In genomic region chr11:119285791-119286527, GRCm38 (mm10) we compare ENCODE assay signal across 11 mouse cellular contexts. TPM values are rescaled to one million over a fixed set of nuclear protein-coding genes. Genes with fewer than 3 reads are reported as not detected.
DNase-seq lines count a peak whose midpoint lies in the region; ATAC-seq and TF ChIP-seq lines count a peak whose summit lies in the region.
"Had no signal": no experiment of that assay in that cellular context is flagged by ENCODE, and none has a peak within 500 bp of the region (broad histone marks: within the 10 kb centered on the region; RNA-seq: fewer than 3 reads in every experiment).

No protein-coding gene starts in this region.

- 68% methylated on average over 9 of the region's 9 CpGs for WGBS in neural tube, embryonic 12.5 days
- WGBS in neural tube, embryonic 15.5 days, result 67% methylated on average over 9 of the region's 9 CpGs
- 47% methylated on average over 9 of the region's 9 CpGs for WGBS in kidney, adult 2 months
- 50% methylated on average over 9 of the region's 9 CpGs for WGBS in stomach, postnatal 0 days

- intact Hi-C loops in gastrocnemius, adult 2 months (cut with DNase I), result no loop called here

- no peak for TF ChIP-seq EP300 in stomach, postnatal 0 days (optimal IDR thresholded peaks at IDR 0.05)

- TF ChIP-seq CTCF in gastrocnemius, adult 2 months (IDR thresholded peaks at IDR 0.05), result no peak
- no peak for TF ChIP-seq CTCF in kidney, adult 2 months (conservative IDR thresholded peaks at IDR 0.05; ENCODE audit: insufficient read depth, insufficient read length, low read depth, low read length)
- no peak for TF ChIP-seq CTCF in stomach, postnatal 0 days (IDR thresholded peaks at IDR 0.05; ENCODE audit: low read depth)

- no peak overlapping the region for H3K4me3 ChIP-seq in gastrocnemius, adult 2 months
- no peak overlapping the region for H3K4me3 ChIP-seq in neural tube, embryonic 12.5 days
- H3K4me3 ChIP-seq in neural tube, embryonic 15.5 days (replicated peaks), result no peak overlapping the region
- H3K4me3 ChIP-seq in kidney, adult 2 months (ENCODE audit: insufficient read depth, low read depth, low read length), result no peak overlapping the region
- H3K4me3 ChIP-seq in stomach, postnatal 0 days (ENCODE audit: low read depth, low read length), result no peak overlapping the region
- H3K4me3 ChIP-seq: liver, embryonic 12.5 days had no signal

- TF ChIP-seq POLR2A in kidney, adult 2 months (IDR thresholded peaks at IDR 0.05; ENCODE audit: low read depth, low read length), result no peak

- H3K27me3 ChIP-seq in neural tube, embryonic 12.5 days (replicated peaks), result no peaks in the 10 kb centered on the region
- H3K27me3 ChIP-seq in neural tube, embryonic 15.5 days (replicated peaks), result no peaks in the 10 kb centered on the region
- no peaks in the 10 kb centered on the region for H3K27me3 ChIP-seq in kidney, adult 2 months (replicated peaks; ENCODE audit: control insufficient read depth, insufficient read depth, low read length)
- no peaks in the 10 kb centered on the region for H3K27me3 ChIP-seq in stomach, postnatal 0 days (ENCODE audit: control insufficient read depth, insufficient read depth, low read length)
- H3K27me3 ChIP-seq: liver, embryonic 12.5 days had no signal

- no peak overlapping the region for H3K27ac ChIP-seq in gastrocnemius, adult 2 months
- H3K27ac ChIP-seq in neural tube, embryonic 12.5 days, result no peak overlapping the region
- no peak overlapping the region for H3K27ac ChIP-seq in neural tube, embryonic 15.5 days (replicated peaks)
- H3K27ac ChIP-seq in kidney, adult 2 months (ENCODE audit: insufficient read depth, low read depth, low read length), result no peak overlapping the region
- H3K27ac ChIP-seq in stomach, postnatal 0 days (replicated peaks), result no peak overlapping the region
- H3K27ac ChIP-seq: hindbrain, embryonic 14.5 days; liver, embryonic 12.5 days had no signal

- ATAC-seq in neural tube, embryonic 12.5 days (ENCODE audit: low FRiP score, low read depth), result 0 out of 2 replicates have a peak, but pooled peaks have one; percentile 37
- no peak for ATAC-seq in neural tube, embryonic 15.5 days (ENCODE audit: low FRiP score)
- ATAC-seq in stomach, postnatal 0 days (ENCODE audit: low FRiP score, low TSS enrichment), result peak; percentile 16; the same call in 1 of the 2 replicates
- ATAC-seq: liver, embryonic 12.5 days had no signal

- H3K4me2 ChIP-seq in neural tube, embryonic 12.5 days (replicated peaks), result no peak overlapping the region
- no peak overlapping the region for H3K4me2 ChIP-seq in neural tube, embryonic 15.5 days
- no peak overlapping the region for H3K4me2 ChIP-seq in stomach, postnatal 0 days (replicated peaks; ENCODE audit: low read depth)
- H3K4me2 ChIP-seq: hindbrain, embryonic 14.5 days; liver, embryonic 12.5 days had no signal

- peaks cover 75% of the 10 kb centered on the region for H3K36me3 ChIP-seq in neural tube, embryonic 12.5 days
- peaks cover 87% of the 10 kb centered on the region for H3K36me3 ChIP-seq in neural tube, embryonic 15.5 days
- no peaks in the 10 kb centered on the region; the same call in 1 of the 2 replicates for H3K36me3 ChIP-seq in kidney, adult 2 months (ENCODE audit: control insufficient read depth, insufficient read depth, low read length)
- H3K36me3 ChIP-seq in stomach, postnatal 0 days (ENCODE audit: control insufficient read depth, insufficient read depth, low read length), result peaks cover 31% of the 10 kb centered on the region

- H3K4me1 ChIP-seq in neural tube, embryonic 12.5 days, result no peaks in the 10 kb centered on the region
- H3K4me1 ChIP-seq in neural tube, embryonic 15.5 days, result no peaks in the 10 kb centered on the region
- H3K4me1 ChIP-seq in kidney, adult 2 months (ENCODE audit: control insufficient read depth, insufficient read depth, low read length), result no peaks in the 10 kb centered on the region
- H3K4me1 ChIP-seq in stomach, postnatal 0 days (replicated peaks; ENCODE audit: control insufficient read depth, insufficient read depth), result no peaks in the 10 kb centered on the region
- H3K4me1 ChIP-seq: liver, embryonic 12.5 days had no signal

- no peak overlapping the region for H3K9ac ChIP-seq in neural tube, embryonic 12.5 days
- no peak overlapping the region for H3K9ac ChIP-seq in neural tube, embryonic 15.5 days (replicated peaks)
- H3K9ac ChIP-seq in stomach, postnatal 0 days (ENCODE audit: low read length), result no peak overlapping the region
- H3K9ac ChIP-seq: hindbrain, embryonic 14.5 days; liver, embryonic 12.5 days had no signal

- DNase-seq in gastrocnemius, adult 2 months, result peak; percentile 62
- no peak for DNase-seq in gastrocnemius, postnatal 4 days (ENCODE audit: low spot score in 2 of 2)
- peak; percentile 50 for DNase-seq in kidney, adult 2 months
- DNase-seq in stomach, postnatal 0 days (ENCODE audit: low spot score), result peak; percentile 45
- DNase-seq in layer of hippocampus, postnatal 10 days (ENCODE audit: low spot score in 2 of 2), result no peak
- no peak for DNase-seq in ovary, postnatal 14 days (ENCODE audit: low spot score)

- no peaks in the 10 kb centered on the region for H3K9me3 ChIP-seq in neural tube, embryonic 12.5 days
- H3K9me3 ChIP-seq in neural tube, embryonic 15.5 days (replicated peaks), result no peaks in the 10 kb centered on the region
- H3K9me3 ChIP-seq in stomach, postnatal 0 days (ENCODE audit: control insufficient read depth, low read length), result no peaks in the 10 kb centered on the region
- H3K9me3 ChIP-seq: G1E; liver, embryonic 12.5 days had no signal

RNA-seq across cellular contexts. Expression of gene Eif4a3, which starts 13.9 kb away (rescaled TPM):
- 10 to 100 TPM; 42.1 to 51.6 TPM for total RNA-seq in gastrocnemius, adult 2 months (2021)
- 100 to 1,000 TPM; 106 to 113 TPM for total RNA-seq in gastrocnemius, postnatal 4 days (2021)
- polyA plus RNA-seq in neural tube, embryonic 12.5 days (2016; fragmentation: Nextera tagmentation; extraction: Ambion mirVana), result 311 and 324 TPM in 2 replicates
- 241 and 279 TPM in 2 replicates for polyA plus RNA-seq in neural tube, embryonic 15.5 days (2015; fragmentation: Nextera tagmentation; extraction: Ambion mirVana)
- polyA plus RNA-seq in kidney, adult 2 months (2012; rRNA removed), result 88.4 and 94.2 TPM in 2 replicates
- polyA plus RNA-seq in stomach, postnatal 0 days (2015; fragmentation: Nextera tagmentation; extraction: Ambion mirVana), result 183 and 197 TPM in 2 replicates
- total RNA-seq in layer of hippocampus, postnatal 10 days (2021), result 10 to 100 TPM; 88.9 to 93.0 TPM

RNA-seq across cellular contexts. Expression of gene Gaa, which starts 18.3 kb away (rescaled TPM):
- total RNA-seq in gastrocnemius, adult 2 months (2021), result 100 to 1,000 TPM; 148 to 177 TPM
- total RNA-seq in gastrocnemius, postnatal 4 days (2021), result 10 to 100 TPM; 59.2 to 69.4 TPM
- polyA plus RNA-seq in neural tube, embryonic 12.5 days (2016; fragmentation: Nextera tagmentation; extraction: Ambion mirVana), result 40.9 and 43.0 TPM in 2 replicates
- 102 and 105 TPM in 2 replicates for polyA plus RNA-seq in neural tube, embryonic 15.5 days (2015; fragmentation: Nextera tagmentation; extraction: Ambion mirVana)
- polyA plus RNA-seq in kidney, adult 2 months (2012; rRNA removed), result 152 and 171 TPM in 2 replicates
- polyA plus RNA-seq in stomach, postnatal 0 days (2015; fragmentation: Nextera tagmentation; extraction: Ambion mirVana), result 30.8 and 35.5 TPM in 2 replicates
- total RNA-seq in layer of hippocampus, postnatal 10 days (2021), result 100 to 1,000 TPM; 131 to 136 TPM

RNA-seq across cellular contexts. Expression of gene Card14, which starts 21.6 kb away (rescaled TPM):
- under 1 TPM; 0.33 to 0.54 TPM for total RNA-seq in gastrocnemius, adult 2 months (2021)
- under 1 TPM; 0.73 to 0.93 TPM for total RNA-seq in gastrocnemius, postnatal 4 days (2021)
- polyA plus RNA-seq in neural tube, embryonic 12.5 days (2016; fragmentation: Nextera tagmentation; extraction: Ambion mirVana), result 0.06 and 0.15 TPM in 2 replicates
- polyA plus RNA-seq in neural tube, embryonic 15.5 days (2015; fragmentation: Nextera tagmentation; extraction: Ambion mirVana), result 0.33 and 0.69 TPM in 2 replicates
- polyA plus RNA-seq in kidney, adult 2 months (2012; rRNA removed), result 3.7 and 3.9 TPM in 2 replicates
- 1.8 and 1.9 TPM in 2 replicates for polyA plus RNA-seq in stomach, postnatal 0 days (2015; fragmentation: Nextera tagmentation; extraction: Ambion mirVana)
- under 1 TPM; 0.25 to 0.38 TPM for total RNA-seq in layer of hippocampus, postnatal 10 days (2021)
- polyA plus RNA-seq: G1E had no signal

RNA-seq across cellular contexts. Expression of gene Ccdc40, which starts 57.6 kb away (rescaled TPM):
- total RNA-seq in gastrocnemius, adult 2 months (2021), result not detected
- total RNA-seq in gastrocnemius, postnatal 4 days (2021), result under 1 TPM; 0.12 to 0.16 TPM
- 11.5 and 18.0 TPM in 2 replicates for polyA plus RNA-seq in neural tube, embryonic 12.5 days (2016; fragmentation: Nextera tagmentation; extraction: Ambion mirVana)
- polyA plus RNA-seq in neural tube, embryonic 15.5 days (2015; fragmentation: Nextera tagmentation; extraction: Ambion mirVana), result 12.6 and 13.2 TPM in 2 replicates
- polyA plus RNA-seq in kidney, adult 2 months (2012; rRNA removed), result 0.27 and 0.30 TPM in 2 replicates
- 0.92 and 1.2 TPM in 2 replicates for polyA plus RNA-seq in stomach, postnatal 0 days (2015; fragmentation: Nextera tagmentation; extraction: Ambion mirVana)
- 1 to 10 TPM; 4.8 to 5.2 TPM for total RNA-seq in layer of hippocampus, postnatal 10 days (2021)
- polyA plus RNA-seq: G1E had no signal

RNA-seq across cellular contexts. Expression of gene Tbc1d16, which starts 57.7 kb away (rescaled TPM):
- total RNA-seq in gastrocnemius, adult 2 months (2021), result 10 to 100 TPM; 30.7 to 36.6 TPM
- 10 to 100 TPM; 23.3 to 23.6 TPM for total RNA-seq in gastrocnemius, postnatal 4 days (2021)
- polyA plus RNA-seq in neural tube, embryonic 12.5 days (2016; fragmentation: Nextera tagmentation; extraction: Ambion mirVana), result 26.0 and 38.1 TPM in 2 replicates
- 43.9 and 47.4 TPM in 2 replicates for polyA plus RNA-seq in neural tube, embryonic 15.5 days (2015; fragmentation: Nextera tagmentation; extraction: Ambion mirVana)
- 25.2 and 31.5 TPM in 2 replicates for polyA plus RNA-seq in kidney, adult 2 months (2012; rRNA removed)
- polyA plus RNA-seq in stomach, postnatal 0 days (2015; fragmentation: Nextera tagmentation; extraction: Ambion mirVana), result 4.8 and 6.3 TPM in 2 replicates
- 100 to 1,000 TPM; 111 to 115 TPM for total RNA-seq in layer of hippocampus, postnatal 10 days (2021)
- polyA plus RNA-seq: G1E had no signal

Comparison
In these comparisons a context has a peak if more than half of its experiments do, and no peak if none do; other contexts are left out.
1. DNase-seq: peak in gastrocnemius, adult 2 months (single experiment), kidney, adult 2 months (single experiment) and stomach, postnatal 0 days (single experiment); none in gastrocnemius, postnatal 4 days (0 of 2), layer of hippocampus, postnatal 10 days (0 of 2) and ovary, postnatal 14 days (single experiment).